12 mouse cellular contexts compared by ENCODE assay signal in the genomic region with DNA sequence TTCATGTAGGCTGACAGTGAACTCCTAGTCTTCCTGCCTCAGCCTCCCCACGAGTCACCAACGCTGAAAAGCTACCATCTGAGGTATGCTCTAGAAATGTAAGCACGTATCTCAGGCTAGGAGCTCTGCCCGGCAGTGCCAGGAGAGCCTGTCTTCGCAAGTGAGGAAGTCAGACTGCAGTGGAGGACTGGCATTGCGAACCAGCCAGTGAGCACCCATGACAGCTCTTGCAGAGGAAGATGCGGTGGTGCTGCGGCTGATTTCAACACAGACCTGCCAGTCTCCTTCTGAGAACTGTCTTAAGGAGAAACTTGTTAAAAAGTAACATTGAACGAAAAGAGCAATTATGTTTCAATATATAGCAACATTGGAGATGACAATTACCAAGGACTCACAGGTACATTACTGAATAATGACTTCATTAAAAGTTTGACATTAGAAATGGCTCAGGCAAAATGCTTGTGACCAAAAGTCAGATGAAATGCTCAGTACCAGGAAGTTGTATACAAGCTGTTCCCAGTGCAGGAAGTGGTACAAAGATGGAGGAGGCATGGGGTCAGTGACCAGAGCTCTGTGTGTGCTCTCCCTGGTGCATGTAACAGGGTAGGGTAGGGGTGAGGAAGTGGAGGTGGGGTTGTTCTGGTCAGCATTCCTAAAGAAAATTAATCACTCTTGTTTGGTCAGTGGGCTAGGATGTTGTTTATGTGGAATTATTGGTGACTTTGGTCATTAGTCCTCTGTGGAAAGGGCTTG. TPM values are rescaled to one million over a fixed set of nuclear protein-coding genes. Genes with fewer than 3 reads are reported as not detected.
A peak's percentile ranks its signal among the peaks of the same experiment; 100 is the strongest.
DNase-seq lines count a peak whose midpoint lies in the region; ATAC-seq and TF ChIP-seq lines count a peak whose summit lies in the region.
"Had no signal": no experiment of that assay in that cellular context is flagged by ENCODE, and none has a peak within 500 bp of the region (broad histone marks: within the 10 kb centered on the region; RNA-seq: fewer than 3 reads in every experiment).

No protein-coding gene starts in this region.

- no peaks in the 10 kb centered on the region for H3K36me3 ChIP-seq in liver, embryonic 12.5 days
- no peaks in the 10 kb centered on the region for H3K36me3 ChIP-seq in stomach, embryonic 16.5 days (ENCODE audit: control insufficient read depth, insufficient read depth, low read length)
- H3K36me3 ChIP-seq in hindbrain, postnatal 0 days (ENCODE audit: insufficient read depth, low read length): no peaks in the 10 kb centered on the region
- H3K36me3 ChIP-seq: forebrain, embryonic 12.5 days; G1E had no signal

- H3K27ac ChIP-seq in liver, embryonic 12.5 days: 0 out of 2 replicates have a peak overlapping the region, but pooled peaks have one; percentile 1
- 0 out of 2 replicates have a peak overlapping the region, but pooled peaks have one; percentile 1 for H3K27ac ChIP-seq in stomach, embryonic 16.5 days (ENCODE audit: low read length)
- no peak overlapping the region for H3K27ac ChIP-seq in hindbrain, postnatal 0 days
- H3K27ac ChIP-seq: forebrain, embryonic 12.5 days had no signal

- H3K9me3 ChIP-seq in liver, embryonic 12.5 days (replicated peaks): no peaks in the 10 kb centered on the region
- no peaks in the 10 kb centered on the region for H3K9me3 ChIP-seq in stomach, embryonic 16.5 days (replicated peaks; ENCODE audit: control insufficient read depth, low read length)
- no peaks in the 10 kb centered on the region for H3K9me3 ChIP-seq in hindbrain, postnatal 0 days (ENCODE audit: low read length)
- H3K9me3 ChIP-seq: forebrain, embryonic 12.5 days had no signal

- H3K27me3 ChIP-seq in liver, embryonic 12.5 days (replicated peaks): no peaks in the 10 kb centered on the region
- H3K27me3 ChIP-seq in stomach, embryonic 16.5 days (ENCODE audit: control insufficient read depth, insufficient read depth, low read length): no peaks in the 10 kb centered on the region
- H3K27me3 ChIP-seq in hindbrain, postnatal 0 days (ENCODE audit: insufficient read depth, low read length): no peaks in the 10 kb centered on the region
- H3K27me3 ChIP-seq: forebrain, embryonic 12.5 days had no signal

- H3K4me3 ChIP-seq in liver, embryonic 12.5 days: no peak overlapping the region
- no peak overlapping the region for H3K4me3 ChIP-seq in stomach, embryonic 16.5 days (replicated peaks; ENCODE audit: low read length)
- no peak overlapping the region for H3K4me3 ChIP-seq in hindbrain, postnatal 0 days (ENCODE audit: low read length)
- H3K4me3 ChIP-seq: forebrain, embryonic 12.5 days had no signal

- 47% methylated on average over 9 of the region's 9 CpGs for WGBS in liver, embryonic 12.5 days (ENCODE audit: insufficient replicate concordance)
- 77% methylated on average over 9 of the region's 9 CpGs for WGBS in stomach, embryonic 16.5 days
- 88% methylated on average over 9 of the region's 9 CpGs for WGBS in hindbrain, postnatal 0 days

- ATAC-seq in liver, embryonic 12.5 days: no peak
- ATAC-seq in stomach, embryonic 16.5 days (ENCODE audit: insufficient read depth, low FRiP score): 0 out of 2 replicates have a peak, but pooled peaks have one; percentile 33
- ATAC-seq in hindbrain, postnatal 0 days: no peak
- ATAC-seq: midbrain, embryonic 16.5 days had no signal

- DNase-seq in left cerebral cortex, postnatal 25 days (ENCODE audit: low spot score in 2 of 2): peak; percentile 9 to 17
- no peak for DNase-seq in left cerebral cortex, adult 8-10 months (ENCODE audit: low spot score in 2 of 2)
- DNase-seq in T-cell, adult 2 months (ENCODE audit: low spot score): peak; percentile 49
- DNase-seq in embryo, embryonic 10 days (ENCODE audit: low spot score): no peak
- no peak for DNase-seq in left cerebral cortex, postnatal 36 days (ENCODE audit: low spot score in 2 of 2)
- DNase-seq in hindbrain, postnatal 0 days (ENCODE audit: low spot score): no peak
- DNase-seq: adrenal gland, postnatal 10 days had no signal

- no peak overlapping the region for H3K9ac ChIP-seq in liver, embryonic 12.5 days
- H3K9ac ChIP-seq in stomach, embryonic 16.5 days (ENCODE audit: low read length): no peak overlapping the region
- H3K9ac ChIP-seq in hindbrain, postnatal 0 days (replicated peaks; ENCODE audit: low read length): no peak overlapping the region
- H3K9ac ChIP-seq: forebrain, embryonic 12.5 days had no signal

- intact Hi-C loops in left cerebral cortex, postnatal 25 days (cut with DNase I): no loop called here
- intact Hi-C loops in left cerebral cortex, postnatal 36 days (cut with DNase I): no loop called here

- no peak overlapping the region for H3K4me2 ChIP-seq in liver, embryonic 12.5 days
- H3K4me2 ChIP-seq in stomach, embryonic 16.5 days (ENCODE audit: low read depth, low read length): no peak overlapping the region
- no peak overlapping the region for H3K4me2 ChIP-seq in hindbrain, postnatal 0 days (ENCODE audit: low read depth, low read length)
- H3K4me2 ChIP-seq: forebrain, embryonic 12.5 days had no signal

- TF ChIP-seq CTCF in hindbrain, postnatal 0 days (IDR thresholded peaks at IDR 0.05; ENCODE audit: low read depth): no peak

- peaks cover 23% of the 10 kb centered on the region for H3K4me1 ChIP-seq in liver, embryonic 12.5 days
- H3K4me1 ChIP-seq in stomach, embryonic 16.5 days (ENCODE audit: control insufficient read depth, insufficient read depth, low read length): no peaks in the 10 kb centered on the region; the same call in 1 of the 2 replicates
- no peaks in the 10 kb centered on the region for H3K4me1 ChIP-seq in hindbrain, postnatal 0 days (ENCODE audit: insufficient read depth, low read length)
- H3K4me1 ChIP-seq: forebrain, embryonic 12.5 days had no signal

RNA-seq across cellular contexts. Expression of a gene that starts 58.1 kb away (rescaled TPM):
- 10 to 100 TPM; 81.3 to 86.1 TPM for total RNA-seq in left cerebral cortex, postnatal 25 days (2021)
- 10 to 100 TPM; 81.1 to 86.9 (median 83.9) TPM for total RNA-seq in left cerebral cortex, adult 8-10 months (2022)
- 57.6 and 62.7 TPM in 2 replicates for polyA plus RNA-seq in liver, embryonic 12.5 days (2016; fragmentation: Nextera tagmentation; extraction: Ambion mirVana)
- 132 and 133 TPM in 2 replicates for polyA plus RNA-seq in stomach, embryonic 16.5 days (2015; fragmentation: Nextera tagmentation; extraction: Ambion mirVana)
- total RNA-seq in left cerebral cortex, postnatal 36 days (2021): 10 to 100 TPM; 76.0 to 96.7 TPM
- total RNA-seq in hindbrain, postnatal 0 days (2014; rRNA removed): 82.1 and 85.3 TPM in 2 replicates
- 72.4 and 74.4 TPM in 2 replicates for polyA plus RNA-seq in hindbrain, postnatal 0 days (2015; fragmentation: Nextera tagmentation; extraction: Ambion mirVana)

Comparison
In these comparisons a context has a peak if more than half of its experiments do, and no peak if none do; other contexts are left out.
1. DNase-seq: peak in left cerebral cortex, postnatal 25 days (2 of 2) and T-cell, adult 2 months (single experiment); none in left cerebral cortex, adult 8-10 months (0 of 2), embryo, embryonic 10 days (single experiment), left cerebral cortex, postnatal 36 days (0 of 2) and hindbrain, postnatal 0 days (single experiment).